Mouse (Mus musculus) lung, embryonic 15.5 days (tissue): Measurements from ENCODE around the gene Cnn1. TPM values are rescaled to one million over a fixed set of nuclear protein-coding genes. Genes with fewer than 3 reads are reported as not detected.

ENCODE experiments used
- ATAC-seq: fragments of 200-750 bp; cut with Nextera tagmentation; 2 replicates; pipeline ENCODE4 v1.8.0; 2017; ENCODE audit warnings: moderate number of reproducible peaks, borderline replicate concordance; ENCODE audit not compliant: low FRiP score, low TSS enrichment; ENCODE audit errors: extremely low read depth
- H3K27ac ChIP-seq: fragments of 300-500 bp; sonication (generic); 2 replicates; pipeline ENCODE4 v1.5.1; 2015; ENCODE audit warnings: moderate library complexity, mild to moderate bottlenecking, inconsistent platforms
- H3K27me3 ChIP-seq: fragments of 300-500 bp; sonication (generic); 2 replicates; pipeline ENCODE4 v1.6.1; 2015; ENCODE audit warnings: inconsistent platforms
- H3K36me3 ChIP-seq: fragments of 300-500 bp; sonication (generic); 2 replicates; pipeline ENCODE4 v1.6.1; 2015; ENCODE audit warnings: inconsistent platforms
- H3K4me1 ChIP-seq: fragments of 300-500 bp; sonication (generic); 2 replicates; pipeline ENCODE4 v1.6.1; 2015; ENCODE audit warnings: inconsistent platforms
- H3K4me2 ChIP-seq: fragments of 300-500 bp; sonication (generic); 2 replicates; pipeline ENCODE4 v1.6.1; 2015; ENCODE audit warnings: inconsistent platforms, mild to moderate bottlenecking, moderate library complexity
- H3K4me3 ChIP-seq: fragments of 300-500 bp; sonication (generic); 2 replicates; pipeline ENCODE4 v1.5.1; 2015; ENCODE audit warnings: mild to moderate bottlenecking, inconsistent platforms
- H3K9ac ChIP-seq: fragments of 300-500 bp; sonication (generic); 2 replicates; pipeline ENCODE4 v1.6.1; 2015; ENCODE audit warnings: inconsistent platforms
- H3K9me3 ChIP-seq: fragments of 300-500 bp; sonication (generic); 2 replicates; pipeline ENCODE4 v1.6.1; 2016; ENCODE audit warnings: inconsistent platforms
- WGBS: fragments of 180-500 bp; shearing (Covaris S2); methylation state at CpG from one replicate; pipeline ENCODE4 v1.1.7; 2015; 5-methylcytosine and 5-hydroxymethylcytosine counted together
- microRNA-seq: library from miRNA; unstranded; fragments of <30 nt; microRNA quantifications from one replicate; pipeline ENCODE4, GENCODE M21; 2016
- polyA plus RNA-seq: library from polyadenylated mRNA; unstranded; fragments of >200 nt; fragmentation: Nextera tagmentation; extraction: Ambion mirVana; gene quantifications from 2 replicates; pipeline ENCODE4 v1.2.1, GENCODE M21; 2015

Cnn1 gene
- polyA plus RNA-seq, 1 experiment from 2014 or later, result 60.9 TPM

DNA sequence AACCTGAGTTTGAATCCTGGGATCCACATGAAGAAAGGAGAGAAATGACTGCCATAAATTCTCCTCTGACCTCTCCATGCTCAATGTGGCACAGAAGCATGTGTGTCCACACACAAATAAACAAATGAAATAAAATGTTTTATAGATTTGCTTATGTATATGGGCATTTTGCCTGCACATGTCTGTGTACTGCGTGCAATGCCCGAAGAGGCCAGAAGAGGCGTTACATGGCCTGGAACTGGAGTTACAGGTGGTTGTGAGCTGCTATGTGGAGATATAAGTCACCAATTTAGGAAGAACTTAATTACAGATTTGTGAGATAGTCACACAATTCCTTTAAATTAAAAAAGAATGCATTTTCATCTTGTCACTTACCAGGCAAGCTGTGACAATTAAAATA lies 54.8 kb downstream of the Cnn1 start:
- peaks cover 18% of the 10 kb centered on the region for H3K4me1 ChIP-seq
- no peak overlapping the region for H3K4me2 ChIP-seq
- ATAC-seq, result no peak
- no peak overlapping the region for H3K9ac ChIP-seq
- H3K4me3 ChIP-seq, result no peak overlapping the region
- 89% methylated on average over 3 of the region's 3 CpGs for WGBS
- H3K27ac ChIP-seq, result no peak overlapping the region
- H3K9me3 ChIP-seq, result 0 out of 2 replicates have a peak, but pooled peaks cover under 1% of the 10 kb centered on the region
- H3K36me3 ChIP-seq, result peaks cover 9% of the 10 kb centered on the region; the same call in 1 of the 2 replicates
- no peaks in the 10 kb centered on the region for H3K27me3 ChIP-seq

DNA sequence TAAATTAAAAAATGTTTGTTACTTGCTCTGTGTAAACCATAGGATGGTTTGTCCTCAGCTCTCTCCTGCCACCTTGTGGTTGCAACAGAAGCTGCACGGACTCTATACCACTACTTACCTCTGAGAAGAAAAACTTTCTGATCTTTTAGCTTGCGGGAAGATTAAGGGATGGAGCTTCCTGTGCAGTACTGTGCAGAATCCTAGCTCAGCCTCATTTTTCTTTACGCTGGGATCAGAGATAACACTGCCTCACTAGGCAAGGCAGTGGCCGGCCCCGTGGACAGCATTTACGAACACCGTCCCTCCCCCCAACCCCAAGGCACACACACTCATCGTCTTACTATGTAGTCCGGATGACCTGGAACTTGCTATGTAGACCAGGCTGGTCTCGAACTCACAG lies 56.6 kb downstream of the Cnn1 start:
- peaks cover 9% of the 10 kb centered on the region; the same call in 1 of the 2 replicates for H3K36me3 ChIP-seq
- peaks cover 18% of the 10 kb centered on the region for H3K4me1 ChIP-seq
- 0 out of 2 replicates have a peak overlapping the region, but pooled peaks have one; percentile 39 for H3K9ac ChIP-seq
- ATAC-seq, result peak; percentile 16; the same call in 1 of the 2 replicates
- 17% methylated on average over 10 of the region's 10 CpGs for WGBS
- H3K27ac ChIP-seq, result no peak overlapping the region
- H3K27me3 ChIP-seq, result no peaks in the 10 kb centered on the region
- no peaks in the 10 kb centered on the region for H3K9me3 ChIP-seq
- H3K4me2 ChIP-seq, result peak overlapping the region; percentile 72
- peak overlapping the region; percentile 19 for H3K4me3 ChIP-seq

DNA sequence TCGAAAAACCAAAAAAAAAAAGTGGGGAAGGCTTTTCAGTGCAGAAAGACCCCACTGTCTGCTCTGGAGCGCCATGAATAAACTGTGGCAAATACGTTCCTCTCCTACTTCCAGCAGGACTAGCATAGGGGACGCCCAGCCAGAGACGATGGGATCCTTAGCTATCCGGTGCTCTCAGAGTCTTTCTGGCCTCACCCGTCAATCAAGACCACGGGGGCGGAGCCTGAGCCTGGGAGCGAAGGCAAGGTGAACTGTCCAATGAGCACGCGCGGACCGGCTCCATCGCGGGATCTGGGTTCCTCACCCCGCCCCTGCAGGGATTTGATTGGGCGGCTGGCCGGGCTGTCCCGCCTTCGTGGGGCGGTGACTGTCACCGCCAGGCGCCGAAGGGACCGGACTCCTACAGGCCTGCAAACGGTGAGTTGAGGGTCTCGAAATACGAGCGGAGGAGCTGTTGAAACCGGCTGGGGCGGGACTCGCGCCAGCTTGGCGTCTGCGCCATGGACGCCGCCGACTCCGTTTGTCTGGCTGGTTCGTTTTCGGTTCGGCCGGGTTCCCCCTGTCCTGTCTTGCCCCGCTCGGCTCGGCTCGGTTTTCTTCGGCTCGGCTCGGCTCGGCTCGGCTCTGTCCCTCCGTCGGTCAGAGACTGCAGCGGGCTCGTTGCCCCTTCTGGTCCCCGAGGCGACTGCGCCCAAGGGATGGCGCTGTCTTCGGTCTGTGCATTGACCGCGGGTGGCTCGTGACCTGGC lies 57.7 kb downstream of the Cnn1 start, which contains the start of gene Pigyl:
Gene Pigyl, plus strand, starts transcription at position 350 of the 749 bp plus-strand sequence.
- H3K4me2 ChIP-seq, result peak within 1 kb of the TSS; percentile 72
- H3K36me3 ChIP-seq, result peaks cover 9% of the 10 kb centered on the region; the same call in 1 of the 2 replicates
- H3K27me3 ChIP-seq, result no peaks in the 10 kb centered on the region
- peak within 1 kb of the TSS; percentile 68 for H3K4me3 ChIP-seq
- H3K9ac ChIP-seq, result peak within 1 kb of the TSS; percentile 81
- peak within 1 kb of the TSS; percentile 87 for H3K27ac ChIP-seq
- peaks cover 18% of the 10 kb centered on the region for H3K4me1 ChIP-seq
- ATAC-seq, result peak; percentile 98
- no peaks in the 10 kb centered on the region for H3K9me3 ChIP-seq
- under 1% methylated on average over 65 of the region's 65 CpGs for WGBS

DNA sequence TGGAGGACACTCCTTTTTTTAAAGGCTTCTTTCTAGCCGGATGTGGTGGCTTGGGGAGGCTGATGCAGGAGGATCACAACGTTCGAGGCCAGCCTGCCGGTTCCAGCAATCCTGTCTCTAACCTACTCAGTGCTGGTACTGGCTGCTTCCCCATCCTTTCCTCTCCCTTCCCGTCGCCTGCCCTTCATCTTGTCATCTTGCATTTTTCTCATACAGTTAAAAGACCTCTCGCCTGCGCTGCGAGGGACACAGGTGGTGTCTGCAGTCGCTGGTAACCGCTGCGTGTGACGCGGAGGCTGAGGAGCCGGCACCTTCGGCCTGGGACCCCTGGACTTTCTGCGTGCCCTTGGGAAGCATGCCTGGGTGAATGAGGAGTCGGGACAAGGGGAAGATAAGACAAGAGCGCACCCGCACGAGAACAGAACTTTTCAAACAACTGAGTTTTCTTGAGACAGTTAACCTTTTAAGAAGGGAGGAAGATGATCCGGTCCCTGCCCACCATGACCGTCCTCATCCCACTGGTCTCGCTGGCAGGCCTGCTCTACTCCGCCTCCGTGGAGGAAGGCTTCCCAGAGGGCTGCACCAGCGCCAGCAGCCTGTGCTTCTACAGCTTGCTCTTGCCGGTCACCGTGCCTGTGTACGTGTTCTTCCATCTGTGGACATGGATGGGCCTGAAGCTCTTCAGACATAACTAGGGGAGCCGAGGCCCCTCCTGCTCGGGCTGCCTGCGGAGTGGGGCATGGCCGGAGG lies 58.7 kb downstream of the Cnn1 start:
- peak overlapping the region; percentile 81 for H3K9ac ChIP-seq
- H3K27ac ChIP-seq, result no peak overlapping the region
- WGBS, result 55% methylated on average over 34 of the region's 34 CpGs

More for the DNA sequence above, 58.7 kb downstream of the Cnn1 start:
- Histone ChIP-seq H3K27me3 (no peaks in the 10 kb centered on the region), H3K36me3 (peaks cover 9% of the 10 kb centered on the region; the same call in 1 of the 2 replicates), H3K9me3 (no peaks in the 10 kb centered on the region), H3K4me3 (peak overlapping the region; percentile 68), H3K4me1 (peaks cover 18% of the 10 kb centered on the region), H3K4me2 (peak overlapping the region; percentile 72)
- ATAC-seq, result no peak

Small RNA genes lying within 50 kb of the gene (microRNA-seq; reads per million reads assigned to microRNA genes)
- gene Mir7084, result not detected

Other genes starting within 250 kb of the Cnn1 start
- 62.0 and 68.0 TPM in 2 replicates for gene Dock6, start 246.6 kb upstream of the Cnn1 start, polyA plus RNA-seq
- 15.3 and 20.2 TPM in 2 replicates for gene Rab3d, start 181.0 kb upstream of the Cnn1 start, polyA plus RNA-seq
- 3.2 and 4.6 TPM in 2 replicates for gene Ccdc159, start 171.7 kb upstream of the Cnn1 start, polyA plus RNA-seq
- gene Tmem205, start 171.7 kb upstream of the Cnn1 start, polyA plus RNA-seq, result 51.9 and 52.6 TPM in 2 replicates
- gene Plppr2, start 162.2 kb upstream of the Cnn1 start, polyA plus RNA-seq, result 7.8 and 8.0 TPM in 2 replicates
- 6.5 and 6.7 TPM in 2 replicates for gene Swsap1, start 143.5 kb upstream of the Cnn1 start, polyA plus RNA-seq
- 6.8 and 7.3 TPM in 2 replicates for gene Epor, start 135.7 kb upstream of the Cnn1 start, polyA plus RNA-seq
- 4.9 and 7.2 TPM in 2 replicates for gene Rgl3, start 109.8 kb upstream of the Cnn1 start, polyA plus RNA-seq
- gene Ccdc151, start 96.6 kb upstream of the Cnn1 start, polyA plus RNA-seq, result 3.9 and 4.4 TPM in 2 replicates
- 127 and 137 TPM in 2 replicates for gene Prkcsh, start 96.4 kb upstream of the Cnn1 start, polyA plus RNA-seq
- gene Elavl3, start 47.2 kb upstream of the Cnn1 start, polyA plus RNA-seq, result 0.25 and 0.51 TPM in 2 replicates
- gene Gm49318, start 28.0 kb upstream of the Cnn1 start, polyA plus RNA-seq, result not detected in 2 replicates
- gene Zfp653, start 27.8 kb upstream of the Cnn1 start, polyA plus RNA-seq, result 13.4 and 15.3 TPM in 2 replicates
- 33.2 and 33.9 TPM in 2 replicates for gene Ecsit, start 13.8 kb upstream of the Cnn1 start, polyA plus RNA-seq
- 196 and 210 TPM in 2 replicates for gene Elof1, start 18.0 kb downstream of the Cnn1 start, polyA plus RNA-seq
- 6.2 and 6.4 TPM in 2 replicates for gene Acp5, start 36.5 kb downstream of the Cnn1 start, polyA plus RNA-seq
- gene Pigyl, start 57.6 kb downstream of the Cnn1 start, polyA plus RNA-seq, result 77.3 and 84.7 TPM in 2 replicates
- gene Zfp872, start 88.9 kb downstream of the Cnn1 start, polyA plus RNA-seq, result 0.52 and 0.64 TPM in 2 replicates
- gene Zfp809, start 126.5 kb downstream of the Cnn1 start, polyA plus RNA-seq, result 20.1 and 24.7 TPM in 2 replicates
- 5.3 and 5.5 TPM in 2 replicates for gene Zfp599, start 160.7 kb downstream of the Cnn1 start, polyA plus RNA-seq
- gene Zfp810, start 208.4 kb downstream of the Cnn1 start, polyA plus RNA-seq, result 22.0 and 22.3 TPM in 2 replicates